Mouse (Mus musculus) skeletal muscle tissue, postnatal 0 days (tissue): ENCODE results near the gene Tmem256. TPM values are rescaled to one million over a fixed set of nuclear protein-coding genes. Genes with fewer than 3 reads are reported as not detected.

Experiments
- microRNA-seq, 2 experiments: library from miRNA; unstranded; fragments of <30 nt; microRNA quantifications; one replicate each; pipeline ENCODE4; 2016
- polyA plus RNA-seq: library from polyadenylated mRNA; unstranded; fragments of >200 nt; fragmentation: Nextera tagmentation; extraction: Ambion mirVana; gene quantifications from 2 replicates; pipeline ENCODE4 v1.2.1, GENCODE M21; 2015

Gene Tmem256
- 242 and 272 TPM in 2 replicates for polyA plus RNA-seq

GRCm38 (mm10) chr11:69837952-69838713 lies at the start of gene Tmem256:
Gene Tmem256, plus strand, starts transcription at chr11:69838514.

GRCm38 (mm10) chr11:69795168-69795982 lies 42.9 kb upstream of the Tmem256 start, which contains the start of gene Chrnb1:
Gene Chrnb1, minus strand, starts transcription at chr11:69795943.

GRCm38 (mm10) chr11:69801379-69801977 lies 36.8 kb upstream of the Tmem256 start, which contains the start of gene Fgf11:
Gene Fgf11, minus strand, starts transcription at chr11:69801857.

DNA sequence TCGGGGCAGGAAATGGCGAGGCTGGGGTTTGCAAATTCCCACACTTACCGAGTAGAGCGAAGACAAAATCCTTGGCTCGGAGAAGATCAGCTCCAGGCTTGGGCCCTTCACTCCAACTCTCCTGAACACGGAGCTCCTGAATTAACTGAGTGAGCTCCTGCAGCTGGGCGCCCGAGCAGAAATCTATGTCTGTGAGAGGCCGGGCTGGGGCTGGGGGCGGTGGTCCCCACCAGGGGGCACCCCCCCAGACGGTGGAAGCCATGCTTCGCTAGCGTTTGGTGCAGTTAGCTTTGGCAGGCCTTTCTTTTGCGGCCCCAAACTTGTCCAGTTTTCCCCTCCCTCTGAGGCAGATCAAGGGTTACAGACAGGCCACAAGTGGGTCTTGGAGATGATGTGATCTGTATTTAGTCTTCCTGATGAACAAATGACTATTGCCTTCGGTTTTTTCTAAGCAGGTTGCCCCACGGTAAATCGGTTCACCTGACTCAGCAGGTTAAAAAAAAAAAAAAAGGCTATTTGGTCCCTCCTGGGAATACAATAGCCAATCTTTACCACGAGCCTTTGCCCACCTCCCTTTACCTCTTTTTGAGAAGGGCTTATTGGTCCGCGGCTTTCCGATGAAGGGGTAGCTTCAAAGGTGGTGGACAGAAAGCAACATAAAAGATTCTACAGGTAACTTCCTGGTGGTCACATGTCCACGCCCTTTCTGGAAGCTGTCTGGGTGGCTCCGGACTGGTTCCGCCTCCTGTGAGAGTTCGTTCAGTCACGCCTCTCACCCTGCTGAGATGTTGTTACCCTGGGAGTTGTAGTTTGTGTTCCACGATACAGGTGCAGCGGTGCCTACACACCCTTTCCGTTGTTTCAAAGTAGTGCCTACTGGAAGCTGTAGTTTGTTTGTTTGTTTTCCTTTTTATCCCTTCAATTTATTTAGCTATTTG lies 33.1 kb upstream of the Tmem256 start, which contains the start of gene Tmem102:
TSS of gene Tmem102 (minus strand) at position 653 of the 938 bp plus-strand sequence.

GRCm38 (mm10) chr11:69815155-69815554 lies 23.2 kb upstream of the Tmem256 start, which contains the start of gene Gm39566:
Gene Gm39566, minus strand, starts transcription at chr11:69815298.

DNA sequence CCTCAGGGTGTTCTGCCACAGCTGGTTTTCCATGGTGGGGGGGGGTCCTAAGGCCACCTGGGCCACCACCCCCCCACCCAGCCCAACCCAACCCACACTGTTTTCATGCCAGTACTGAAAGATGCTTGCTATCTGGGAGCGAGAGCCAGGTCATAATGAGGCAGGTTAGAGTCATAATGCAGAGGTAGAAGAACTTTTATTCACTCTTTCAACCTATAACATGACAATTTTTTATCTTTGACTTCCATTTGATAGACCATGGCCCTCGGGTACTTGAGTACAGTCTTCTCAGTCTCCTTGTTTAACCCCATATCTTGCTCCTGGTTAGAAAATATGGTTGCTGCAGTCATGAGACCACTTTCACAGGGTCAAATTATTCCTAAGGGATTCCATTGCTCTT lies 19.9 kb upstream of the Tmem256 start, which contains the start of gene Spem2:
TSS of gene Spem2 (minus strand) at position 101 of the 400 bp plus-strand sequence.

GRCm38 (mm10) chr11:69822080-69822479 lies 16.2 kb upstream of the Tmem256 start, which contains the start of gene Spem1:
Gene Spem1, minus strand, starts transcription at chr11:69822180.

DNA sequence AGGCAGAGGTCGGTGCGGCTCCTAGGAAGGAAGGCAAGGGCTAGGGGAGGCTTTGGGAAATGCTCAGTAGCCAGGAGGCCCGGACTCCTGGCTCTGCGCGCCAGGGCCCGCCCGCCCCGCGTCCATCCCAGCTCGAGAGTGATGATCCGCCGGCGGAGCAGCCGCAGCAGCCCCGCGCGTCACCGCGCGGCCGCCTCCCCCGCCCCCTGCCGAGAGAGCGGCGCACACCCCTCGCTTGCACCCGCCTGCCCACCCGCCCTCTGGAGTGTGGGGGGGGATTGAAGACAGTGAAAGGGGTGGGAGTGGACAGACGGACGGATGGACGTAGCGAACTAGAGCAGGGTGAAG lies 736 bp upstream of the Tmem256 start, which contains the start of gene Nlgn2:
TSS of gene Nlgn2 (minus strand) at position 181 of the 348 bp plus-strand sequence.

GRCm38 (mm10) chr11:69846198-69846680 lies 7.9 kb downstream of the Tmem256 start, which contains the start of gene Plscr3:
Gene Plscr3, plus strand, starts transcription at chr11:69846376.

GRCm38 (mm10) chr11:69858113-69858998 lies 20.0 kb downstream of the Tmem256 start, which contains the start of gene Tnk1:
Gene Tnk1, minus strand, starts transcription at chr11:69858730.

GRCm38 (mm10) chr11:69877878-69878277 lies 39.6 kb downstream of the Tmem256 start, which contains the start of gene Tmem95:
Gene Tmem95, minus strand, starts transcription at chr11:69878018.

DNA sequence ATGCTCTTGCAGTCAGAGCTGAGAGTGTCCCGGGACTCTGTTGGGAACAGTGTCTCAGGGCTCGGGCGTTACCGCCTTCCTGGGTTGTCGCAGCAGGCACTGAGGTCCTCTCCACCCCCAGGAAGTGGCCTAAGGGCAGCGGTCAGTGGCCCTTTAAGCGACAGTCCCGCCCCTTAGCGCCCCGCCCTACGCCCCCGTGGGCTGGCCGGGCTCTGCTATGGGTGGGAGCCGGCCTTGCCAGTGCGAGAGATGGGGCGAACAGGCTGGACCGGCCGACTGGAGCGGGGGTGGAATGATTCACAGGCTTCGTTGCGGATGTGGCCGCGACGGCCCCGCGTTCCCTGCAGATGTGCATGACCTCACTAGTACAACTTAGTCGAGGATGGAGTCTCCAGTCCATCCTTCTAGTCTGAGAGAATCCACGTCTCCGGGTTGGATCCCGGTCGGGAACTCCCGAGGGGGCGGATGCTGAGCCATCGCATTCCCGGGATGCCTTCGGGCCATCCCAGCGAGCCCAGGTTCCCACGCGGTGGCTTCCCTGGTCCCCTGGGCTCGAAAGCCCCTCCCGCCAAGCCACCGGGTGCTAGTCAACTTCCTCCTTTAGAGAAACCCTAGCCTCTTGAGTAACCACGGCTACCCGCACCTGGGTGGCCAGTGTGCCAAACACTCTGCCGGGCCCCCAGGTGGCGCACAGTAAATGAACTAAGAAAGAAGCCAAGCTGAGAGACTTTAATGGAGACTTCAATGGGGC lies 42.7 kb downstream of the Tmem256 start, which contains the start of gene Kctd11:
TSS of gene Kctd11 (minus strand) at position 554 of the 751 bp plus-strand sequence.

Small RNA genes within 50 kb of the gene (microRNA-seq; reads per million reads assigned to microRNA genes)
- 0 reads per million in 2 experiments for gene Mir6924

Other genes with a start within 250 kb of the Tmem256 start
- gene Atp1b2, start 232.6 kb upstream of the Tmem256 start, polyA plus RNA-seq, result 74.2 and 78.6 TPM in 2 replicates
- gene Shbg, start 220.6 kb upstream of the Tmem256 start, polyA plus RNA-seq, result 0.45 and 0.63 TPM in 2 replicates
- gene Sat2, start 216.5 kb upstream of the Tmem256 start, polyA plus RNA-seq, result 12.4 and 15.9 TPM in 2 replicates
- gene Fxr2, start 205.5 kb upstream of the Tmem256 start, polyA plus RNA-seq, result 19.9 and 21.3 TPM in 2 replicates
- gene Sox15, start 183.2 kb upstream of the Tmem256 start, polyA plus RNA-seq, result 0.16 TPM in 1 of 2 replicates, not detected in the other
- 29.7 and 47.4 TPM in 2 replicates for gene Mpdu1, start 175.9 kb upstream of the Tmem256 start, polyA plus RNA-seq
- 16.2 and 25.5 TPM in 2 replicates for gene Cd68, start 172.4 kb upstream of the Tmem256 start, polyA plus RNA-seq
- gene Eif4a1, start 166.1 kb upstream of the Tmem256 start, polyA plus RNA-seq, result 167 and 224 TPM in 2 replicates
- gene Senp3, start 156.4 kb upstream of the Tmem256 start, polyA plus RNA-seq, result 26.4 and 29.2 TPM in 2 replicates
- 0.65 and 0.67 TPM in 2 replicates for gene Tnfsf13, start 152.7 kb upstream of the Tmem256 start, polyA plus RNA-seq
- gene Tnfsf12, start 142.7 kb upstream of the Tmem256 start, polyA plus RNA-seq, result 11.5 and 13.1 TPM in 2 replicates
- 5.9 and 6.9 TPM in 2 replicates for gene Tnfsfm13, start 142.4 kb upstream of the Tmem256 start, polyA plus RNA-seq
- gene Polr2a, start 79.9 kb upstream of the Tmem256 start, polyA plus RNA-seq, result 9.3 and 10.3 TPM in 2 replicates
- not detected in 2 replicates for gene Slc35g3, start 76.5 kb upstream of the Tmem256 start, polyA plus RNA-seq
- 2.5 and 2.9 TPM in 2 replicates for gene Zbtb4, start 72.6 kb upstream of the Tmem256 start, polyA plus RNA-seq
- gene Chrnb1, start 42.6 kb upstream of the Tmem256 start, polyA plus RNA-seq, result 79.0 and 95.8 TPM in 2 replicates
- 1.5 and 2.2 TPM in 2 replicates for gene Fgf11, start 36.7 kb upstream of the Tmem256 start, polyA plus RNA-seq
- gene Tmem102, start 32.9 kb upstream of the Tmem256 start, polyA plus RNA-seq, result 0.31 and 0.45 TPM in 2 replicates
- gene Gm39566, start 23.2 kb upstream of the Tmem256 start, polyA plus RNA-seq, result not detected in 2 replicates
- not detected in 2 replicates for gene Spem2, start 20.0 kb upstream of the Tmem256 start, polyA plus RNA-seq
- not detected in 2 replicates for gene Spem1, start 16.3 kb upstream of the Tmem256 start, polyA plus RNA-seq
- gene Nlgn2, start 730 bp upstream of the Tmem256 start, polyA plus RNA-seq, result 2.1 TPM in 2 replicates
- gene Plscr3, start 7.9 kb downstream of the Tmem256 start, polyA plus RNA-seq, result 36.6 and 44.6 TPM in 2 replicates
- 0.09 and 0.46 TPM in 2 replicates for gene Tnk1, start 20.2 kb downstream of the Tmem256 start, polyA plus RNA-seq
- gene Tmem95, start 39.5 kb downstream of the Tmem256 start, polyA plus RNA-seq, result not detected in 2 replicates
- gene Kctd11, start 42.9 kb downstream of the Tmem256 start, polyA plus RNA-seq, result 2.6 and 3.6 TPM in 2 replicates
- 0.34 and 0.46 TPM in 2 replicates for gene Acap1, start 57.0 kb downstream of the Tmem256 start, polyA plus RNA-seq
- gene 2810408A11Rik, start 62.5 kb downstream of the Tmem256 start, polyA plus RNA-seq, result 1.8 and 2.4 TPM in 2 replicates
- gene Neurl4, start 62.6 kb downstream of the Tmem256 start, polyA plus RNA-seq, result 3.0 and 3.3 TPM in 2 replicates
- 41.9 and 42.1 TPM in 2 replicates for gene Gps2, start 75.4 kb downstream of the Tmem256 start, polyA plus RNA-seq
- gene Eif5a, start 83.4 kb downstream of the Tmem256 start, polyA plus RNA-seq, result 952 and 1,117 TPM in 2 replicates
- 0.78 and 0.85 TPM in 2 replicates for gene Ybx2, start 97.3 kb downstream of the Tmem256 start, polyA plus RNA-seq
- 128 and 138 TPM in 2 replicates for gene Slc2a4, start 109.7 kb downstream of the Tmem256 start, polyA plus RNA-seq
- 0.23 and 0.57 TPM in 2 replicates for gene Cldn7, start 126.3 kb downstream of the Tmem256 start, polyA plus RNA-seq
- gene Ctdnep1, start 142.6 kb downstream of the Tmem256 start, polyA plus RNA-seq, result 42.1 and 46.1 TPM in 2 replicates
- 86.0 and 92.4 TPM in 2 replicates for gene Elp5, start 144.0 kb downstream of the Tmem256 start, polyA plus RNA-seq
- gene Gabarap, start 152.6 kb downstream of the Tmem256 start, polyA plus RNA-seq, result 320 and 389 TPM in 2 replicates
- gene Phf23, start 157.3 kb downstream of the Tmem256 start, polyA plus RNA-seq, result 31.1 and 33.7 TPM in 2 replicates
- gene Dvl2, start 162.1 kb downstream of the Tmem256 start, polyA plus RNA-seq, result 11.2 and 11.8 TPM in 2 replicates
- gene Acadvl, start 176.9 kb downstream of the Tmem256 start, polyA plus RNA-seq, result 311 and 331 TPM in 2 replicates
- gene Dlg4, start 178.4 kb downstream of the Tmem256 start, polyA plus RNA-seq, result 3.3 and 5.3 TPM in 2 replicates
- 0.13 and 0.21 TPM in 2 replicates for gene Asgr1, start 215.6 kb downstream of the Tmem256 start, polyA plus RNA-seq